Mouse (Mus musculus): Measurements from ENCODE around the gene St5. TPM values are rescaled to one million over a fixed set of nuclear protein-coding genes. Genes with fewer than 3 reads are reported as not detected.

Gene St5
- polyA plus RNA-seq, 1 experiment from 2014 or later: 26.2 TPM

Small RNAs within 50 kb of the gene (microRNA-seq; reads per million reads assigned to microRNA genes)
- gene Gm47284: not detected

Other genes with a start within 250 kb of the St5 start
- gene Trim66, start 195.5 kb downstream of the St5 start, polyA plus RNA-seq (2015; fragmentation: Nextera tagmentation; extraction: Ambion mirVana): 0.79 and 0.81 TPM in 2 replicates
- 80.2 and 81.4 TPM in 2 replicates for gene Rpl27a, start 184.5 kb downstream of the St5 start, polyA plus RNA-seq (2015; fragmentation: Nextera tagmentation; extraction: Ambion mirVana)
- 15.3 and 17.5 TPM in 2 replicates for gene Akip1, start 85 bp upstream of the St5 start, polyA plus RNA-seq (2015; fragmentation: Nextera tagmentation; extraction: Ambion mirVana)
- 0.09 and 0.32 TPM in 2 replicates for gene BC051019, start 20.2 kb upstream of the St5 start, polyA plus RNA-seq (2015; fragmentation: Nextera tagmentation; extraction: Ambion mirVana)
- gene Ascl3, start 28.1 kb upstream of the St5 start, polyA plus RNA-seq (2015; fragmentation: Nextera tagmentation; extraction: Ambion mirVana): 0.24 TPM in 1 of 2 replicates, not detected in the other
- 124 and 126 TPM in 2 replicates for gene Tmem9b, start 49.3 kb upstream of the St5 start, polyA plus RNA-seq (2015; fragmentation: Nextera tagmentation; extraction: Ambion mirVana)
- 11.9 and 13.4 TPM in 2 replicates for gene Nrip3, start 78.4 kb upstream of the St5 start, polyA plus RNA-seq (2015; fragmentation: Nextera tagmentation; extraction: Ambion mirVana)
- 2.1 and 3.3 TPM in 2 replicates for gene Scube2, start 162.1 kb upstream of the St5 start, polyA plus RNA-seq (2015; fragmentation: Nextera tagmentation; extraction: Ambion mirVana)

Data from hindbrain, embryonic 15.5 days (tissue).